Mouse (Mus musculus): Measurements from ENCODE around the gene Wfdc5.

DNA sequence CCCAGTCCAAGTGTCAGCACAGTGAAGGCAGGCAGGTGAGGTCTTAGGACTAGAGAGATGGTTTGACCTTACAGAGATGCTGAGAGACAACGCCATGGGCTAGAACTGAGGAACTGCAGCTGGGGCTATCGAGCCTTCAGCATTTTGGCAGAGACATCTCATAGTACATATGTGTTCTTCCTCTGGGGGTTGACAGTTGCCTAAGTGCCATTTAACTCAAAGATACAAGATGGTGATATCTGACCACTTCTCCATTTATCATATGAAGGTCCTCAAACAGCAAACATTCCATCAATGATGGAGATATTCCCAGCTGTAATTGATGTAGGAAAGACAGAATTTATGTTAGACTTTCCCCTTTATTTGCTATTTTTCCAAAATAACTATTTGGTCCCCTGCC, 55.2 kb downstream of the Wfdc5 start:
- TF ChIP-seq TAL1 (IDR thresholded peaks at IDR 0.05; ENCODE audit: low read length), result no peak
- no peak for TF ChIP-seq GATA1 (IDR thresholded peaks at IDR 0.05; ENCODE audit: low read length)

Measured in erythroblast, embryonic 14.5 days (primary cell).